Mouse (Mus musculus) hindbrain, embryonic 11.5 days (tissue): ENCODE results near the gene Rbm24. TPM values are rescaled to one million over a fixed set of nuclear protein-coding genes. Genes with fewer than 3 reads are reported as not detected.

Experiments
- ATAC-seq: fragments of 200-750 bp; cut with Nextera tagmentation; 2 replicates; pipeline ENCODE4 v1.8.0; 2017; ENCODE audit warnings: mild to moderate bottlenecking, moderate TSS enrichment, moderate library complexity; ENCODE audit not compliant: low FRiP score
- DNase-seq: peaks from one replicate; pipeline ENCODE4 v3.0.0-alpha.2; 2015; ENCODE audit warnings: low spot score
- H3K27ac ChIP-seq: fragments of 300-500 bp; sonication (generic); 2 replicates; pipeline ENCODE4 v1.5.1; 2014; ENCODE audit warnings: mild to moderate bottlenecking, low read depth, low read length
- H3K27me3 ChIP-seq: fragments of 300-500 bp; sonication (generic); 2 replicates; pipeline ENCODE4 v1.6.1; 2014; ENCODE audit warnings: mild to moderate bottlenecking, low read length, moderate library complexity, mixed read lengths; ENCODE audit not compliant: control insufficient read depth, insufficient read depth
- H3K36me3 ChIP-seq: fragments of 300-500 bp; sonication (generic); 2 replicates; pipeline ENCODE4 v1.6.1; 2014; ENCODE audit warnings: mild to moderate bottlenecking, low read length, moderate library complexity, mixed read lengths; ENCODE audit not compliant: control insufficient read depth, insufficient read depth
- H3K4me1 ChIP-seq: fragments of 300-500 bp; sonication (generic); replicated peaks from 2 replicates; pipeline ENCODE4 v1.6.1; 2014; ENCODE audit warnings: low read length, mixed read lengths; ENCODE audit not compliant: control insufficient read depth, insufficient read depth
- H3K4me2 ChIP-seq: fragments of 300-500 bp; sonication (generic); replicated peaks from 2 replicates; pipeline ENCODE4 v1.6.1; 2014; ENCODE audit warnings: mild to moderate bottlenecking, low read depth, low read length
- H3K4me3 ChIP-seq: fragments of 300-500 bp; sonication (generic); 2 replicates; pipeline ENCODE4 v1.5.1; 2014; ENCODE audit warnings: low read depth, low read length
- H3K9ac ChIP-seq: fragments of 300-500 bp; sonication (generic); 2 replicates; pipeline ENCODE4 v1.6.1; 2014; ENCODE audit warnings: low read depth, low read length
- H3K9me3 ChIP-seq: fragments of 300-500 bp; sonication (generic); 2 replicates; pipeline ENCODE4 v1.6.1; 2016; ENCODE audit warnings: low read length; ENCODE audit not compliant: control insufficient read depth
- WGBS: fragments of 180-500 bp; shearing (Covaris S2); extraction: QIAGEN DNeasy Blood & Tissue Kit; methylation state at CpG from one replicate; pipeline ENCODE4 v1.1.7; 2014; 5-methylcytosine and 5-hydroxymethylcytosine counted together
- polyA plus RNA-seq: library from polyadenylated mRNA; unstranded; fragments of >200 nt; fragmentation: Nextera tagmentation; extraction: Ambion mirVana; gene quantifications from 2 replicates; pipeline ENCODE4 v1.2.1, GENCODE M21; 2014

Gene Rbm24
- polyA plus RNA-seq, 1 experiment from 2014 or later = 2.5 TPM

- WGBS = 58% methylated on average over 4 of the region's 4 CpGs
- Histone ChIP-seq H3K9me3 (no peaks in the 10 kb centered on the region), H3K27me3 (no peaks in the 10 kb centered on the region), H3K4me3 (no peak overlapping the region), H3K9ac (no peak overlapping the region), H3K4me1 (no peaks in the 10 kb centered on the region), H3K27ac (no peak overlapping the region), H3K4me2 (no peak overlapping the region), H3K36me3 (no peaks in the 10 kb centered on the region)
- ATAC-seq (no peak), DNase-seq (no peak)
Observed at GRCm38 (mm10) chr13:46449955-46450354, 31.7 kb downstream of the Rbm24 start.

DNA sequence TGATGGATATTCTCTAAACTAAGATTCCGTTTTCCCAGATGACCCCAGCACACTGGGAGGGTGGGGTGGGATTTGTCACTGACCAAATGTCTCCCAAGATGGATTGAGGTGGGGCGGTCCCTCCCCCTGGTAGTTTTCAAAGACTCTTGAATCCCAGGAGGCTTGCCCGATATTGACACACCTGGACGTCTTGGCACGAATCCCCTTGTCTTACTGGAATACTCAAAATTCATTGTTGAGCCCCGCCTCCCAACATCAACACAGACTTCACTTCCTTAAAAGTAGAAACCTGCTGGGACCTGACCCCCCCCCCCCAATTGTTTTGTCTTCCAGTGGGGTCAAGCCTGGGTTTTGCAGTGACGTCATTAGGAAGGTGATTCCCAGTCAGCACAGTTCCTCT, 32.4 kb downstream of the Rbm24 start:
- Histone ChIP-seq H3K27me3 (no peaks in the 10 kb centered on the region), H3K36me3 (no peaks in the 10 kb centered on the region), H3K4me1 (no peaks in the 10 kb centered on the region), H3K4me3 (no peak overlapping the region), H3K27ac (no peak overlapping the region), H3K4me2 (no peak overlapping the region), H3K9ac (no peak overlapping the region), H3K9me3 (no peaks in the 10 kb centered on the region)
- DNase-seq (no peak), ATAC-seq (no peak)
- 80% methylated on average over 7 of the region's 7 CpGs for WGBS

- WGBS = 74% methylated on average over 3 of the region's 3 CpGs
- DNase-seq (no peak), ATAC-seq (no peak)
- no peaks in the 10 kb centered on the region for H3K4me1 ChIP-seq
- H3K9me3 ChIP-seq = no peaks in the 10 kb centered on the region
- H3K4me3 ChIP-seq = no peak overlapping the region
- no peak overlapping the region for H3K27ac ChIP-seq
- H3K9ac ChIP-seq = no peak overlapping the region
- H3K4me2 ChIP-seq = no peak overlapping the region
- no peaks in the 10 kb centered on the region for H3K27me3 ChIP-seq
- no peaks in the 10 kb centered on the region for H3K36me3 ChIP-seq
Observed at GRCm38 (mm10) chr13:46451548-46451947, 33.3 kb downstream of the Rbm24 start.

DNA sequence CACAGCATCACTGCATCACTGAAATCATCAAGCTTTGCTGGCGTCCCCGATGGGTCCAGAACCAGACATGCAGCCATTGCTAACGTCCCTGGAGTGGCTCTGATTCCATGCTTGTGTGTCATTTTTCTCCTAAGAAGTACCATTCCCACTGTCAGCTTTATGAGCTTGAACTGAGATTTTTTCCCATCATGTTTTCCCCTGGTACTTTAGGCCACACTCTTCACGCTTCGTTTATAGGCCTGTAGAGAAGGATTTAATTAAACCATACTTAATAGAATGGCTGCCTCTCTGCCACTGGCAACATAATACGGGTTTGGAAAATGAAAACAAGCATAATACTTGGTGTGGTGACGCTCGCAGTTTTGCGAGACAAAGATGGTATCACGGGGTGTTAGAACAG, 41.3 kb downstream of the Rbm24 start:
- WGBS = 86% methylated on average over 10 of the region's 10 CpGs
- Histone ChIP-seq H3K27me3 (no peaks in the 10 kb centered on the region), H3K36me3 (no peaks in the 10 kb centered on the region), H3K4me1 (no peaks in the 10 kb centered on the region), H3K4me3 (no peak overlapping the region), H3K27ac (no peak overlapping the region), H3K9me3 (no peaks in the 10 kb centered on the region), H3K4me2 (no peak overlapping the region), H3K9ac (no peak overlapping the region)
- ATAC-seq (no peak), DNase-seq (no peak)

- Histone ChIP-seq H3K9me3 (no peaks in the 10 kb centered on the region), H3K36me3 (no peaks in the 10 kb centered on the region), H3K27ac (no peak overlapping the region), H3K27me3 (no peaks in the 10 kb centered on the region), H3K4me3 (no peak overlapping the region), H3K9ac (no peak overlapping the region), H3K4me1 (no peaks in the 10 kb centered on the region), H3K4me2 (no peak overlapping the region)
- WGBS = 93% methylated on average over 4 of the region's 4 CpGs
- ATAC-seq (no peak), DNase-seq (no peak)
Observed at GRCm38 (mm10) chr13:46462280-46462679, 44.0 kb downstream of the Rbm24 start.

GRCm38 (mm10) chr13:46463764-46464163, 45.5 kb downstream of the Rbm24 start:
- no peak for DNase-seq
- no peak for ATAC-seq
- Histone ChIP-seq H3K27ac (no peak overlapping the region), H3K9me3 (no peaks in the 10 kb centered on the region), H3K4me3 (no peak overlapping the region), H3K4me2 (no peak overlapping the region), H3K9ac (no peak overlapping the region), H3K4me1 (no peaks in the 10 kb centered on the region), H3K27me3 (no peaks in the 10 kb centered on the region), H3K36me3 (no peaks in the 10 kb centered on the region)
- WGBS = 78% methylated on average over 3 of the region's 3 CpGs

DNA sequence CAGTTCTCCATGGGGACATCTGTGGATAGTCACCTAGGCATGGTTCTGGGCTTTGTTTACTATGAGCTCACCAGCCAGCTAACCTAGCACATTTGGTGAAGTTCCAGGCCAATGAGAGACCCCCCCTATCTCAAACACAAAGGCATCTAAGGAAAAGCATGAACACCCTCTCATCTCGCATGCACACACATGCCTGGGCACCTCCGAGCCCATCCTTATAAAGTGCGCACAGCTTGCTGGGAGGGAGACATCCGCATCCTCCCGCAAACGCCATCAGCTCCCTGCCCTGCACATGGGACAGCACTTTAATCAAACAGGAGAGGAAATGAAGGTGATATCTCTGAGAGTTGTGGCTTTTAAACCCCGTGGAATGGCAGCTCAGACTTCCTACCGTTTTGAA, 50.0 kb downstream of the Rbm24 start:
- H3K4me3 ChIP-seq = no peak overlapping the region
- DNase-seq (no peak), ATAC-seq (no peak)
- 73% methylated on average over 8 of the region's 8 CpGs for WGBS
- no peak overlapping the region for H3K4me2 ChIP-seq
- H3K9ac ChIP-seq = no peak overlapping the region
- H3K9me3 ChIP-seq = no peaks in the 10 kb centered on the region
- no peaks in the 10 kb centered on the region for H3K4me1 ChIP-seq
- H3K27me3 ChIP-seq = no peaks in the 10 kb centered on the region
- H3K36me3 ChIP-seq = no peaks in the 10 kb centered on the region
- H3K27ac ChIP-seq = no peak overlapping the region

GRCm38 (mm10) chr13:46469536-46469935, 51.3 kb downstream of the Rbm24 start:
- H3K27me3 ChIP-seq = no peaks in the 10 kb centered on the region
- no peak overlapping the region for H3K4me3 ChIP-seq
- H3K4me1 ChIP-seq = no peaks in the 10 kb centered on the region
- H3K9me3 ChIP-seq = no peaks in the 10 kb centered on the region
- no peak overlapping the region for H3K9ac ChIP-seq
- ATAC-seq (no peak), DNase-seq (no peak)
- no peak overlapping the region for H3K4me2 ChIP-seq
- no peak overlapping the region for H3K27ac ChIP-seq
- no peaks in the 10 kb centered on the region for H3K36me3 ChIP-seq
- 91% methylated on average over 2 of the region's 2 CpGs for WGBS
